ENCODE assay signal across 8 mouse cellular contexts in the genomic region with DNA sequence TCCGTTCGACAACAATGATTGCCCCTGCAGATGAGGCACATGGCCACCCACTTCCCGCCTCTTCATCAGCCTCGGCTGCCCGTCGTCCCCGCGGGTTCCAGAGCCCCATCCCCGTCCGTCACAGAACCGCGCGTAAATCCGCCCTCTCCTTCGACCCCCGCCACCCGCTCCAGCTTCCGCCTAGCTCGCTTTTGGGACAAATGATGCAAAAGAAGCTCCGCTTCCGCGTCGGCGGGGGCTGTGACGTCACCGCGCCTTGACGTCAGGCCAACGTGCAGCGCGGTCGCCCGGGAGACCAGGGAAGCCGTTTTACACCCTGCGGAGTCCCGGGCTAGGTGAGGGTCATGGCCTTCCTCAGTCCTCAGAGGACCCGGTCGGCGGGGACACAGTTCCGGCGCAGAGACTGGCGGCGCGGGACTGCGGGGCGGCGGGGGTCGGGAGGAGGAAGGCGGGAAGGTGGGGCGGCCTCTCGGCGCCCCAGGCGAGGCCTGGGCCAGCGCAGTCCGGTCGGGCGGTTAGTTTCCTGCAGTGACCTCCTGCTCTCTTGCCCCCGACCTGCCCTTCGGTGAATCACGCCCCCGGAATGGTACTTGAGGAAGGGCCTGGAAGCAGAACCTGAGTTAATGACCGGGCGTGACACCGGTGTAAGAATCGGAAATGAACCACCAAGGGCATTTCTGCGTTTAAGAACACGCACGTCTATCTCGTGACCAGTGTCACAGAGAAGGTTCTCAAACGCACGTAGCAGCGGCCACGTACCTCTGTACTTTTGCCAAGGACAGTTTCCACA. TPM values are rescaled to one million over a fixed set of nuclear protein-coding genes. Genes with fewer than 3 reads are reported as not detected.
DNase-seq lines count a peak whose midpoint lies in the region; ATAC-seq and TF ChIP-seq lines count a peak whose summit lies in the region.

Lekr1 (plus strand) TSS at position 252 of the 790 bp plus-strand sequence.

- no peak for TF ChIP-seq CTCF in lung, postnatal 0 days (IDR thresholded peaks at IDR 0.05)

- H3K4me3 ChIP-seq in hindbrain, embryonic 12.5 days, result peak within 1 kb of the TSS; percentile 65
- H3K4me3 ChIP-seq in lung, postnatal 0 days (ENCODE audit: low read depth, low read length), result peak within 1 kb of the TSS; percentile 71

- peak within 1 kb of the TSS; percentile 64 for H3K4me2 ChIP-seq in hindbrain, embryonic 12.5 days (replicated peaks)
- H3K4me2 ChIP-seq in lung, postnatal 0 days (replicated peaks; ENCODE audit: low read depth, low read length), result peak within 1 kb of the TSS; percentile 90

- peak; percentile 89 for DNase-seq in Muller cell, postnatal 12 days (ENCODE audit: inconsistent ontology term)
- DNase-seq in cerebellum, adult 9-11 months, result peak; percentile 90
- peak; percentile 83 to 90 for DNase-seq in frontal cortex, postnatal 10 days (ENCODE audit: low spot score in 2 of 2)
- DNase-seq in layer of hippocampus, postnatal 10 days (ENCODE audit: low spot score in 2 of 2), result peak; percentile 91 to 92
- DNase-seq in lung, postnatal 0 days (ENCODE audit: low spot score), result peak; percentile 91
- peak; percentile 80 for DNase-seq in ovary, postnatal 10 days (ENCODE audit: low spot score)
- peak; percentile 92 for DNase-seq in thymus, postnatal 0 days (ENCODE audit: low spot score)

- peaks cover 5% of the 10 kb centered on the region; the same call in 1 of the 2 replicates for H3K27me3 ChIP-seq in hindbrain, embryonic 12.5 days
- H3K27me3 ChIP-seq in lung, postnatal 0 days (replicated peaks; ENCODE audit: insufficient read depth, low read length), result no peaks in the 10 kb centered on the region

- no peaks in the 10 kb centered on the region for H3K36me3 ChIP-seq in hindbrain, embryonic 12.5 days
- no peaks in the 10 kb centered on the region for H3K36me3 ChIP-seq in lung, postnatal 0 days (ENCODE audit: insufficient read depth, low read length)

- TF ChIP-seq EP300 in lung, postnatal 0 days (IDR thresholded peaks at IDR 0.05), result peak; percentile 26; the same call in 1 of the 2 replicates

- peak within 1 kb of the TSS; percentile 66 for H3K27ac ChIP-seq in hindbrain, embryonic 12.5 days
- H3K27ac ChIP-seq in lung, postnatal 0 days (ENCODE audit: low read length), result peak within 1 kb of the TSS; percentile 85

- H3K9ac ChIP-seq in hindbrain, embryonic 12.5 days, result peak within 1 kb of the TSS; percentile 61
- peak within 1 kb of the TSS; percentile 44 for H3K9ac ChIP-seq in lung, postnatal 0 days (replicated peaks; ENCODE audit: low read depth)

- 3% methylated on average over 73 of the region's 73 CpGs for WGBS in hindbrain, embryonic 12.5 days
- under 1% methylated on average over 65 of the region's 73 CpGs for WGBS in lung, postnatal 0 days

- peaks cover 13% of the 10 kb centered on the region for H3K4me1 ChIP-seq in hindbrain, embryonic 12.5 days
- H3K4me1 ChIP-seq in lung, postnatal 0 days (ENCODE audit: insufficient read depth, low read depth, low read length), result 0 out of 2 replicates have a peak, but pooled peaks cover 4% of the 10 kb centered on the region

- no peaks in the 10 kb centered on the region for H3K9me3 ChIP-seq in hindbrain, embryonic 12.5 days (replicated peaks)
- H3K9me3 ChIP-seq in lung, postnatal 0 days (ENCODE audit: low read length), result no peaks in the 10 kb centered on the region

- peak; percentile 96 for ATAC-seq in hindbrain, embryonic 12.5 days (ENCODE audit: low FRiP score)
- ATAC-seq in lung, postnatal 0 days, result peak; percentile 97

RNA-seq across cellular contexts. Expression of gene Lekr1, which starts in this region (rescaled TPM):
- 7.6 and 8.3 TPM in 2 replicates for polyA plus RNA-seq in hindbrain, embryonic 12.5 days (2016; fragmentation: Nextera tagmentation; extraction: Ambion mirVana)
- total RNA-seq in layer of hippocampus, postnatal 10 days (2021), result 1 to 10 TPM; 6.9 to 7.2 TPM
- 4.3 and 6.4 TPM in 2 replicates for polyA plus RNA-seq in lung, postnatal 0 days (2015; fragmentation: Nextera tagmentation; extraction: Ambion mirVana)
- 4.5 and 5.2 TPM in 2 replicates for polyA plus RNA-seq in thymus, postnatal 0 days (2015; fragmentation: Nextera tagmentation; extraction: Ambion mirVana)

Comparison
In these comparisons a context has a peak if more than half of its experiments do, and no peak if none do; other contexts are left out.
1. Peak in every context shown above with its lines: DNase-seq, ATAC-seq, H3K4me3 ChIP-seq and H3K27ac ChIP-seq.